Mouse (Mus musculus): Measurements from ENCODE around the gene Hist2h3b.
"Not testable (repeated sequence)": the region's sequence is repeated elsewhere in the genome, so short reads cannot be mapped to it uniquely, and the experiment has no call there.

Gene Hist2h3b

DNA sequence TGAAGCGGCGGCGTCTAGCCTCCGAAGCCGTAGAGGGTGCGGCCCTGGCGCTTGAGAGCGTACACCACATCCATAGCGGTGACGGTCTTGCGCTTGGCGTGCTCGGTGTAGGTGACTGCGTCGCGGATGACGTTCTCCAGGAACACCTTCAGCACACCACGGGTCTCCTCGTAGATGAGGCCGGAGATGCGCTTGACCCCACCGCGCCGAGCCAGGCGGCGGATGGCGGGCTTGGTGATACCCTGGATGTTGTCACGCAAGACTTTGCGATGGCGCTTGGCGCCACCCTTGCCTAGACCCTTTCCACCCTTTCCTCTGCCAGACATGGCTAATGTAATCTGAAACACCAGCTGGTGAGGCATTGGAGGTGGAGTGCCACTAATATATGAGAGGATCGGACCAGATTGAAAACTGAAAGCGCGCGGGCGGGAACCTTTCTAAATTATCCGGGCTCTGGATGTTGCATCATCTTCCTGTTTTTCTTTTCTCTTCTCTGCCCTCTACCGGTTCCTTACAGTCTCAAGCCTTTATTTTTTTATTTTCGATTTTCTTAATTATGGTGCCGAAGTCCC lies 5.4 kb upstream of the Hist2h3b start, which contains the start of gene Hist2h4:
Gene Hist2h4 (minus strand): TSS at position 333 of the 572 bp plus-strand sequence.
- DNase-seq (ENCODE audit: low spot score) = peak; percentile 98

DNA sequence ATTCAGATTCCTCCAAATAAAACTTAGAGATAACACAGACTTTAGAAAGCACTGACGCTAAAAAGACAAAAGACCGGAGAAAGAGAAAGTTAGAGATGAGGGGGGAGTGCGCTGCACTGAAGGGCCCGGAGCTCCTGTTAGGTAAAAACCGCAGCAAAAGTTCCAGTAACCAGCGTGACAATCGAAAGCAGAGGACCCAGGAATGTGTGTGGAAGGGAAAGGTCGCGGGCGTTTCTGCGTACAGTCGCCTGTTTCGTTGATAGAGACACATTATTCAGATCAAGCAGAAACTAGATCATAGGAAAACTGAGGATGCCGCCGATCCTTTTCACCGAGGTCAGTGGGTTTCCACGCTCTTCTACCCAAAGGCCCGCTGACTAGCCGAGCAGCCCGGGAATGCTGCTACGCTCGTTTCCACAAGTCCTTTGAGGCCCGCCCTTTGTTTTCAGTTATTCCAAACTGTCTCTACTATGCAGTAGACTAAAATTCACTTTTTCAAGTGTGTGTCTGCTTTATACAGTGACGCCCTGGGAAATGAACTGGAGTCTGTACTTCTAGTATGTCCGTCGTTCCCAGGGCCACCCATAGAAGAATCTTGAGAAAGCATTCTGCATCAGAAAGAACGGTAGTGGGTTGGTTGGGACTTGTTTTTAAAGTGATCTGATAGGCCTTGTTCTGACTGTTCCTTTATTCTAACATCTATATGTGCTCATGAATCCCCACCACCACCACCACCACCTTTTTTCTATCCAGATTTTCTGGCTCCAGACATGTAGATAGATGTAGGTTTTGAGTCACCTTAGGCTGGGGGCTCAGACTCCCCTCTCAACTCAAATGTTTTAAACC lies 4.7 kb upstream of the Hist2h3b start:
- DNase-seq (ENCODE audit: low spot score) = no peak

DNA sequence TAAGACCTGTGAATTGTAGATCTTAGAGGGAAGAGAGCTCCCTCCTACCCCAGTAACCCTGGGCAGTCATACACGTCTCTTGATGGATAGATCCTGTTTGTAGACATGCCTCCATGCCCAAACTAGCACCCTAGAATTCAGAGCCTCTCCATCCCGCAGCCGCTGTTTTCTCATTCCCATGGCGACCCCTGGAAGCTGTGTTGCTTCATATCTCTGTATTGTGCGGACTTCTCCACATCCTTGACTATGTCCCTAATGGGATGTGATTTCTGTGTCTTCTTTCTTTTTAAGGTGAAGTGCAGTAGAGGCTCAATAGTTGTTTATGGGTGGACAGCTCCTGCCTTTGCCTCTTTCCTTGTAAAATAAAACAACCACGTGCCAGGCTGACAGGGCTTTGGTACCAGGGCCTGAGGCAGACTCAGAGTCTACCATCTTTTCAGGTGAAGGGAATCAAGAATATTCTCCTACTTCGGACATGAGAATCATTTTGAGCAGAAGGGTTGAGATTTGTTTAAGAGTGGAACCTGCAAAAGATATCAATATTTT lies 4.0 kb upstream of the Hist2h3b start:
- DNase-seq (ENCODE audit: low spot score) = no peak

DNA sequence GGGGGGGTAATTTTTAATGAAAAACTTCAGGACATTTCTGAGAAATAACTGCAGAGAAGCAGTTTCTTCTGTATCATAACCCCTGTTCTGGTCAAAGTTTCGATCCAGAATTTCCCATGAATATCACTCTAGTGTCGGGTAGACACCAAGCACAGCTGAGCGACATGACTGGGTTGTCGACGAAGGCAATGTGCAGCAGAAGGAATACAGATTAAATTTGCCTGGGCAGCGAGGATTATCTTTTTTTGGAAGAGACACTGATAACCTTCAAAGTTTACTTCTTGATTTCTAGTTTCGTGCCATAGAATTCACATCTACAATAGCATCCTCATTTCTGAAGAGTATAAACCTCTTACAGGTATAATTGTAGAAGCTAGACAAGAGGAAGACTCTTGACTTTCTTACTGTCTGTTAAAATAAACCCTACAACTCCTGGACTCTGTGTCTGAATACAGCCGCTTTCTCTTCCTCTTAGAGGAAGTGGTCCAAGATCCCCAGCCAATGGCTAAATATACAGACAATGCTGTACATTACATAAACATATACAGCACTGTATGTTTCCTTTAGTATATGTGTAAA lies 2.2 kb upstream of the Hist2h3b start:
- DNase-seq (ENCODE audit: low spot score) = no peak

DNA sequence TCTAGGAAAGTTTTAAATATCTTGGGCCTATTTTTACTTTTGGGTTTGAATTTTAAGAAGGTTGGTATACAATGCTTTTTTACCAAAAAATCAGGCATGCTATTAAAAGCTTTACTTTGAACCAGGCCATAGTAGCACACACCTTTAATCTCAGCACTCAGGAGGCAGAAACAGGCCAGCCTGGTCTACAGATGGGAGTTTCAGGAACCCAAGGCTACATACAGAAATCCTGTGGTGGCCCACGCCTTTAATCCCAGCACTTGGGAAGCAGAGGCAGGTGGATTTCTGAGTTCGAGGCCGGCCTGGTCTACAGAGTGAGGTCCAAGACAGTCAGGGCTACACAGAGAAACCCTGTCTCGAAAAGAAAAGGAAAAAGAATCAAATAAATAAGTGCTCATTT lies 913 bp upstream of the Hist2h3b start:
- DNase-seq (ENCODE audit: low spot score) = no peak

GRCm38 (mm10) chr3:96268776-96269378 lies 423 bp downstream of the Hist2h3b start:
- DNase-seq (ENCODE audit: low spot score) = not testable (repeated sequence)

DNA sequence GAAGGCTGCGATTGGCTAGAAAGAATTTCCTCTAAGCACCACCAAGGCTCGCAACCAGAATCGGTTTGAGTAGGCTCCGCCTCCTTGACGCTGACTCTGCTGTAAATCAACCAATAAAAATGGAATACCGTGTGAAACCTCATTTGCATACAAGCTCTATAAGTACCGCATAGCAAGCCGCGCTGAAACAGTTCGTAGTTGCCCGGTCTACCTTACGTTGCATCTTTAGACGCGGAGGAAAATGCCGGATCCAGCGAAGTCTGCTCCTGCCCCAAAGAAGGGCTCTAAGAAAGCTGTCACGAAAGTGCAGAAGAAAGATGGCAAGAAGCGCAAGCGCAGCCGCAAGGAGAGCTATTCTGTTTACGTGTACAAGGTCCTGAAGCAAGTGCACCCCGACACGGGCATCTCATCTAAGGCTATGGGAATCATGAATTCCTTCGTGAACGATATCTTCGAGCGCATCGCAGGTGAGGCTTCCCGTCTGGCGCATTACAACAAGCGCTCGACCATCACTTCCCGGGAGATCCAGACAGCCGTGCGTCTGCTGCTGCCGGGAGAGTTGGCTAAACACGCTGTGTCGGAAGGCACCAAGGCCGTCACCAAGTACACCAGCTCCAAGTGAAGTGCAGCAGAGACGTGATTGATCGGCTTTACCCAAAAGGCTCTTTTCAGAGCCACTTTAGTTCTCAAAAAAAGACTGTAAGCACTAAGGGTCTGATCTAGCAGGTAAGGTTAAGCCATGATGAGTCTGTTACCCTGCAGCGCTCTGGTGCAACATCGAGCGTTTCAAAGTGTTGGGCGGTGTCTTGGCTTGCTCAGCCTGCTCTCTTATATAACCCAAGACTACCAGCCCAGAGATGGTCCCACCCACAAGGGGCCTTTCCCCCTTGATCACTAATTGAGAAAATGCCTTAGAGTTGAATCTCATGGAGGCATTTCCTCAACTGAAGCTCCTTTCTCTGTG lies 1.3 kb downstream of the Hist2h3b start, which contains the start of gene Hist2h2bb:
Gene Hist2h2bb (plus strand): TSS at position 242 of the 964 bp plus-strand sequence.
- DNase-seq (ENCODE audit: low spot score) = peak; percentile 97

GRCm38 (mm10) chr3:96273591-96274465 lies 5.4 kb downstream of the Hist2h3b start:
- no peak for DNase-seq (ENCODE audit: low spot score)

- peak; percentile 33 for DNase-seq (ENCODE audit: low spot score)
These were observed 9.0 kb downstream of the Hist2h3b start for GRCm38 (mm10) chr3:96277428-96277799.

GRCm38 (mm10) chr3:96277800-96278624 lies 9.6 kb downstream of the Hist2h3b start:
- DNase-seq (ENCODE audit: low spot score) = peak; percentile 91

DNA sequence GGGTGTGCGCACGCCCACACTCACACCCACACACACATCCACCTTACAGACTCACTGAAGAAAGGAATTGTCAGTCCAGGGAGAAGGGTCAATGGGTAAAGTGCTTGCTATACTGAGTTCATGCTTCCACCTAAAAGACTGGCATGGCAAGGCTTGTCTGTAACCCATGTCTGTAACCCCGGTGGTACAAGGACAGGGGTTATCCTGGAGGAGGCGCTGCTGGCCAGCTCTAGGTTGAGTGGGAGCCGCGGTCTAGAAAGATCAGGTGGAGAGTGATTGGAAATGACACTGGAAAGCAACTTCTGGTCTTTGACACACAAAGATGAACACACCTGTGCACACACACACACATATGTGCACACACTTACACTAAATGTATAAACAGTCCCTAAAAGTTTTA lies 12.2 kb downstream of the Hist2h3b start:
- no peak for DNase-seq (ENCODE audit: low spot score)

DNA sequence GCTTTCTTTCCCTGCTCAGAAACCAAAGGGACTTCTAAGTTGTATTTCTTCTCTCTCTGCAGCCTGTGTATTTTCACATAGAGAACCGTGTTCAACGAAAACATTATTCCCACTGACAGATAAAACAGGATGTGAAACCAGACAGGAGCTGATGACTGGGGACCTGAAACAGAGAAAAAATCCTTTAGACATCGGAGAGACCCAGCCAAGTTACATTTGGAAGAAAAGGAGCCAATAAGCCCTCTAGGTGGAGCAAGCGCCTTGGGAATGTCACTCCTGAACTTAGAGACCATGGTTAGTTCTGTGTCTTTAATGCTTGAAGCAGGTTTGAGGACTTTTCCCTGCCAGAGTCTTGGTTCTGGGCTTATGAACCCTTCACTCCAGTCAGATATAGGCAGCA lies 16.0 kb downstream of the Hist2h3b start:
- no peak for DNase-seq (ENCODE audit: low spot score)

GRCm38 (mm10) chr3:96287334-96287733 lies 18.9 kb downstream of the Hist2h3b start:
- not testable (repeated sequence) for DNase-seq (ENCODE audit: low spot score)

GRCm38 (mm10) chr3:96289201-96289600 lies 20.7 kb downstream of the Hist2h3b start:
- no peak for DNase-seq (ENCODE audit: low spot score)

DNA sequence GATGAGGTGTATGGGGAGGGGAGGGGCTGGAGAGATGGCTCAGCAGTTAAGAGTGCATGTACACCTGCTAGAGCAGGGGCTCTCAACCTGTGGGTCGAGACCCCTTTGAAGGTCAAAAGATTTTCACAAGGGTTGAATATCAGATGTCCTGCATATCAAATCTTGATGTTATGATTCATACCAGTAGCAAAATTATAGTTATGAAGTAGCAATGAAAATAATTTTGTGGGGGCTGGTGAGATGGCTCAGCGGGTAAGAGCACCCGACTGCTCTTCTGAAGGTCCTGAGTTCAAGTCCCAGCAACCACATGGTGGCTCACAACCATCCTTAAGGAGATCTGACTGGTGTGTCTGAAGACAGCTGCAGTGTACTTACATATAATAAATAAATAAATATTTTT lies 22.3 kb downstream of the Hist2h3b start:
- not testable (repeated sequence) for DNase-seq (ENCODE audit: low spot score)

GRCm38 (mm10) chr3:96292641-96293040 lies 24.2 kb downstream of the Hist2h3b start:
- no peak for DNase-seq (ENCODE audit: low spot score)

- DNase-seq (ENCODE audit: low spot score) = no peak
These were observed 24.9 kb downstream of the Hist2h3b start for GRCm38 (mm10) chr3:96293368-96293767.

DNA sequence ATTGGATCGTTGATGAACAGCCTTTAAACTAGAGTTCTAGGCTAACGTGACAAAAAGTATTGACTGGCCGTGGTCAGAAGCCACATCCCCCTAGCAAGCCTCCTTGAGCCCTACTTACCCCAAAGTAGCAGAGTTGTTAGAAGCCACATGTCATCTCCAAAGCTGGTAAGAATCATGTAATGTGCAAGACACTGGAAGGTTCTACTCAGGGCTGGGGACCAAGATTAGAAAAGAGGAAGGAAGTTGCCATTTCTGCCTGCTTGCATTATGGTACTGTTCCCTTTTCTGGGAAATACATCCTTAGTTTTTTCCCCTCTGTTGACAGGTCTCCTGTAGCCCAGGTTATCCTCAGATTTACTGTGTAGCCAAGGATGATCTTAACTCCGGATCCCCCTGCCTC lies 25.3 kb downstream of the Hist2h3b start, which contains the start of gene Fcgr1:
Gene Fcgr1 (minus strand): TSS at position 183 of the 400 bp plus-strand sequence.
- DNase-seq (ENCODE audit: low spot score) = no peak

GRCm38 (mm10) chr3:96298360-96298759 lies 29.9 kb downstream of the Hist2h3b start:
- DNase-seq (ENCODE audit: low spot score) = no peak
